Mouse (Mus musculus) CH12.LX (cell line): ENCODE results near the gene Tmem129.

Experiments
- CTCF ChIP-seq, 2 experiments: IDR thresholded peaks in 1 of 2; conservative IDR thresholded peaks in 1 of 2; 2 replicates each; pipeline ENCODE4 v1.5.1; 2011 to 2012; ENCODE audit warnings: low read depth in 2 of 2, low read length in 2 of 2, improper control_type of control experiment in 1 of 2, inconsistent platforms in 1 of 2, mild to moderate bottlenecking in 1 of 2, moderate library complexity in 1 of 2
- EP300 ChIP-seq: IDR thresholded peaks from 2 replicates; pipeline ENCODE4 v1.6.1; 2011; ENCODE audit warnings: low read length, improper control_type of control experiment
- POLR2AphosphoS2 ChIP-seq: IDR thresholded peaks from 2 replicates; pipeline ENCODE4 v1.6.1; 2011; ENCODE audit warnings: low read depth, low read length, improper control_type of control experiment

DNA sequence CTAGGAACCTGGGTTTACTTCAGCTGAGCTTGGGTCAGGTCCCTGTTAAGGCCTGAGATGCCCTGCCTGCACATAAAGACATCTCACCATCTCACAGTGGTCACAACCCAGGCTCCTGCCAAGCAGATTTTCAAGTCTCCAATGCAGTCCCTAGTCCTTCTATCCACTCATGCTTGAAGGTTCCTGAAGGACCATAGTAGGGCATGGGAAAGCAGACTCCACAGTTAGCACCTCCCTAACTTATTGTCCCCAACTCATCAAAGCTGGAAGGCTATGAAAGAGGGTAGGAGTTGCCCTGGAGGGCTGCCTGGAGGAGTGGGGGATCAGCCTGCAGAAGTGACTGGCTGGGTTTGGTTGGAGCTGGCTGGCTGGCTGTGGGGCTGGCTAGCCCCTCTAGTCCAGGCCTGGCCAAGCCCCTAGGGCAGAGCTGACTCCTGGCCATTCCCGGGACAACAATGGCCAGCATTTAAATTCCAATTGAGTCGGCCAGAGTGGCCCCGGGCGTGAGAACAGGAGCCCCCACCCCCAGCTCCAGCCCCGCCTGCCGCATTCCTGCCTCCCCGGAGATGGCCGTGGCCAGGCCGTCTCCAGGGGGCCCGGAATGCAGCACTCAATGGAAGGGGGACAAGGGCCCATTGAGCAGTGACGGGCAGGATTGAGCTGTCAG, 46.9 kb upstream of the Tmem129 start:
- no peak for TF ChIP-seq POLR2AphosphoS2
- no peak for TF ChIP-seq CTCF (conservative IDR thresholded peaks at IDR 0.05 in 1 of 2, IDR thresholded peaks at IDR 0.05 in 1 of 2; ENCODE audit: low read depth in 2 of 2, low read length in 2 of 2)
- TF ChIP-seq EP300 = no peak
